24 mouse cellular contexts compared by ENCODE assay signal in genomic region chr12:112921518-112921917, GRCm38 (mm10). TPM values are rescaled to one million over a fixed set of nuclear protein-coding genes. Genes with fewer than 3 reads are reported as not detected.
DNase-seq lines count a peak whose midpoint lies in the region; ATAC-seq and TF ChIP-seq lines count a peak whose summit lies in the region.
"Had no signal": no experiment of that assay in that cellular context is flagged by ENCODE, and none has a peak within 500 bp of the region (broad histone marks: within the 10 kb centered on the region; RNA-seq: fewer than 3 reads in every experiment).

No protein-coding gene starts in this region.

- ATAC-seq in forebrain, embryonic 14.5 days: no peak
- ATAC-seq in heart, embryonic 13.5 days (ENCODE audit: extremely low read depth, insufficient number of reproducible peaks, low FRiP score, low TSS enrichment): peak; percentile 8; the same call in 1 of the 2 replicates
- peak; percentile 59 for ATAC-seq in heart, postnatal 0 days (ENCODE audit: insufficient read depth, low read depth)
- ATAC-seq in midbrain, embryonic 13.5 days: no peak
- ATAC-seq: CD4-positive, CD25-positive, alpha-beta regulatory T cell, adult 4 months; forebrain, embryonic 13.5 days; intestine, embryonic 15.5 days had no signal

- TF ChIP-seq CTCF in heart, postnatal 0 days (IDR thresholded peaks at IDR 0.05; ENCODE audit: low read depth): no peak

- H3K9me3 ChIP-seq in forebrain, embryonic 10.5 days: no peaks in the 10 kb centered on the region
- H3K9me3 ChIP-seq in forebrain, embryonic 14.5 days (replicated peaks; ENCODE audit: control insufficient read depth, low read length): no peaks in the 10 kb centered on the region
- H3K9me3 ChIP-seq in heart, embryonic 13.5 days: no peaks in the 10 kb centered on the region
- H3K9me3 ChIP-seq in heart, postnatal 0 days (replicated peaks; ENCODE audit: control insufficient read depth, low read length): no peaks in the 10 kb centered on the region
- H3K9me3 ChIP-seq in midbrain, embryonic 10.5 days (replicated peaks): no peaks in the 10 kb centered on the region
- H3K9me3 ChIP-seq in midbrain, embryonic 13.5 days: no peaks in the 10 kb centered on the region
- H3K9me3 ChIP-seq: embryonic facial prominence, embryonic 12.5 days; forebrain, embryonic 13.5 days; G1E; hindbrain, embryonic 13.5 days; intestine, embryonic 15.5 days had no signal

- no peak overlapping the region for H3K9ac ChIP-seq in forebrain, embryonic 14.5 days (ENCODE audit: low read length)
- H3K9ac ChIP-seq in heart, embryonic 13.5 days: peak overlapping the region; percentile 34; the same call in 1 of the 2 replicates
- H3K9ac ChIP-seq in heart, postnatal 0 days (replicated peaks; ENCODE audit: low read depth, low read length): no peak overlapping the region
- no peak overlapping the region; the same call in 1 of the 2 replicates for H3K9ac ChIP-seq in midbrain, embryonic 13.5 days (replicated peaks)
- H3K9ac ChIP-seq: embryonic facial prominence, embryonic 12.5 days; forebrain, embryonic 13.5 days; hindbrain, embryonic 13.5 days; intestine, embryonic 15.5 days had no signal

- WGBS in forebrain, embryonic 10.5 days: 91% methylated on average over 12 of the region's 12 CpGs
- WGBS in forebrain, embryonic 14.5 days: 88% methylated on average over 12 of the region's 12 CpGs
- WGBS in heart, embryonic 13.5 days: 44% methylated on average over 12 of the region's 12 CpGs
- WGBS in heart, postnatal 0 days: 45% methylated on average over 12 of the region's 12 CpGs
- 88% methylated on average over 12 of the region's 12 CpGs for WGBS in midbrain, embryonic 10.5 days
- 85% methylated on average over 12 of the region's 12 CpGs for WGBS in midbrain, embryonic 13.5 days

- peaks cover 10% of the 10 kb centered on the region for H3K36me3 ChIP-seq in forebrain, embryonic 10.5 days (replicated peaks)
- no peaks in the 10 kb centered on the region for H3K36me3 ChIP-seq in forebrain, embryonic 14.5 days (ENCODE audit: control insufficient read depth, insufficient read depth, low read length)
- peaks cover 3% of the 10 kb centered on the region; the same call in 1 of the 2 replicates for H3K36me3 ChIP-seq in heart, embryonic 13.5 days
- no peaks in the 10 kb centered on the region for H3K36me3 ChIP-seq in heart, postnatal 0 days (replicated peaks; ENCODE audit: control insufficient read depth, insufficient read depth, low read length)
- H3K36me3 ChIP-seq in midbrain, embryonic 10.5 days: peaks cover 4% of the 10 kb centered on the region; the same call in 1 of the 2 replicates
- peaks cover 36% of the 10 kb centered on the region for H3K36me3 ChIP-seq in midbrain, embryonic 13.5 days
- H3K36me3 ChIP-seq: embryonic facial prominence, embryonic 12.5 days; G1E; intestine, embryonic 15.5 days had no signal

- peak overlapping the region; percentile 71 for H3K27ac ChIP-seq in forebrain, embryonic 10.5 days
- H3K27ac ChIP-seq in forebrain, embryonic 14.5 days (ENCODE audit: low read depth, low read length): no peak overlapping the region
- peak overlapping the region; percentile 40; the same call in 1 of the 2 replicates for H3K27ac ChIP-seq in heart, embryonic 13.5 days (replicated peaks)
- H3K27ac ChIP-seq in heart, postnatal 0 days (ENCODE audit: low read depth): no peak overlapping the region
- H3K27ac ChIP-seq in midbrain, embryonic 10.5 days (replicated peaks): peak overlapping the region; percentile 68
- no peak overlapping the region for H3K27ac ChIP-seq in midbrain, embryonic 13.5 days
- H3K27ac ChIP-seq: embryonic facial prominence, embryonic 12.5 days; forebrain, embryonic 13.5 days; hindbrain, embryonic 13.5 days; intestine, embryonic 15.5 days had no signal

- TF ChIP-seq EP300 in heart, postnatal 0 days (IDR thresholded peaks at IDR 0.05; ENCODE audit: low read depth): no peak

- peaks cover 58% of the 10 kb centered on the region for H3K4me1 ChIP-seq in forebrain, embryonic 10.5 days
- H3K4me1 ChIP-seq in forebrain, embryonic 14.5 days (ENCODE audit: control insufficient read depth, insufficient read depth, low read length): no peaks in the 10 kb centered on the region
- peaks cover 42% of the 10 kb centered on the region for H3K4me1 ChIP-seq in heart, embryonic 13.5 days
- peaks cover 19% of the 10 kb centered on the region for H3K4me1 ChIP-seq in heart, postnatal 0 days (ENCODE audit: control insufficient read depth, insufficient read depth)
- peaks cover 48% of the 10 kb centered on the region for H3K4me1 ChIP-seq in midbrain, embryonic 10.5 days
- H3K4me1 ChIP-seq in midbrain, embryonic 13.5 days (replicated peaks): peaks cover 31% of the 10 kb centered on the region

- no peak overlapping the region for H3K4me3 ChIP-seq in forebrain, embryonic 10.5 days
- H3K4me3 ChIP-seq in forebrain, embryonic 14.5 days (ENCODE audit: low read depth, low read length): no peak overlapping the region
- H3K4me3 ChIP-seq in heart, embryonic 13.5 days: no peak overlapping the region
- H3K4me3 ChIP-seq in heart, postnatal 0 days (ENCODE audit: low read depth, low read length): no peak overlapping the region
- no peak overlapping the region for H3K4me3 ChIP-seq in midbrain, embryonic 10.5 days
- no peak overlapping the region for H3K4me3 ChIP-seq in midbrain, embryonic 13.5 days (replicated peaks)
- H3K4me3 ChIP-seq: embryonic facial prominence, embryonic 12.5 days; forebrain, embryonic 13.5 days; gastrocnemius, adult 2 months; hindbrain, embryonic 13.5 days; intestine, embryonic 15.5 days had no signal

- peaks cover 25% of the 10 kb centered on the region for H3K27me3 ChIP-seq in forebrain, embryonic 10.5 days (ENCODE audit: poor library complexity, severe bottlenecking)
- H3K27me3 ChIP-seq in forebrain, embryonic 14.5 days (replicated peaks; ENCODE audit: control insufficient read depth, insufficient read depth, low read length): no peaks in the 10 kb centered on the region
- peaks cover 86% of the 10 kb centered on the region for H3K27me3 ChIP-seq in heart, embryonic 13.5 days (replicated peaks)
- peaks cover 67% of the 10 kb centered on the region for H3K27me3 ChIP-seq in heart, postnatal 0 days (ENCODE audit: control insufficient read depth, insufficient read depth, low read length)
- H3K27me3 ChIP-seq in midbrain, embryonic 10.5 days (ENCODE audit: low read depth, poor library complexity, severe bottlenecking): peaks cover 25% of the 10 kb centered on the region
- peaks cover 4% of the 10 kb centered on the region; the same call in 1 of the 2 replicates for H3K27me3 ChIP-seq in midbrain, embryonic 13.5 days

- no peak overlapping the region for H3K4me2 ChIP-seq in forebrain, embryonic 14.5 days (ENCODE audit: low read length)
- H3K4me2 ChIP-seq in heart, embryonic 13.5 days: peak overlapping the region; percentile 30
- H3K4me2 ChIP-seq in heart, postnatal 0 days (ENCODE audit: low read depth, low read length): no peak overlapping the region
- no peak overlapping the region for H3K4me2 ChIP-seq in midbrain, embryonic 13.5 days (replicated peaks)
- H3K4me2 ChIP-seq: embryonic facial prominence, embryonic 12.5 days; forebrain, embryonic 13.5 days; hindbrain, embryonic 13.5 days; intestine, embryonic 15.5 days had no signal

- no peak for DNase-seq in forebrain, embryonic 10.5 days (ENCODE audit: extremely low spot score, low spot score)
- DNase-seq in forebrain, embryonic 14.5 days (ENCODE audit: low spot score): no peak
- DNase-seq in heart, adult 18-20 months: no peak
- DNase-seq in heart, postnatal 0 days (ENCODE audit: low spot score): peak; percentile 77
- DNase-seq in heart, adult 8-10 months (ENCODE audit: low spot score): no peak
- no peak for DNase-seq in midbrain, embryonic 10.5 days (ENCODE audit: low spot score)
- DNase-seq: adrenal gland, adult 8-10 months; adrenal gland, postnatal 36 days; B cell, adult 2 months; cerebellum, adult 11 months; cerebellum, adult 8-10 months; cerebellum, postnatal 14 days; embryo, embryonic 11 days; gastrocnemius, adult 2 months; gastrocnemius, postnatal 25 days; kidney, adult 18-20 months had no signal

RNA-seq across cellular contexts. Expression of gene Jag2, which starts 8.1 kb away (rescaled TPM):
- 2.3 and 3.8 TPM in 2 replicates for polyA plus RNA-seq in forebrain, embryonic 10.5 days (2016; fragmentation: Nextera tagmentation; extraction: Ambion mirVana)
- 5.3 and 7.5 TPM in 2 replicates for polyA plus RNA-seq in forebrain, embryonic 14.5 days (2014; fragmentation: Nextera tagmentation; extraction: Ambion mirVana)
- 2.5 and 2.7 TPM in 2 replicates for polyA plus RNA-seq in heart, embryonic 13.5 days (2015; fragmentation: Nextera tagmentation; extraction: Ambion mirVana)
- total RNA-seq in heart, adult 18-20 months (2021): 10 to 100 TPM; 31.5 to 38.6 TPM
- total RNA-seq in heart, postnatal 0 days (2014; rRNA removed; ENCODE audit: low replicate concordance): 22.7 and 58.5 TPM in 2 replicates
- polyA plus RNA-seq in heart, postnatal 0 days (2015; fragmentation: Nextera tagmentation; extraction: Ambion mirVana): 1.8 and 3.3 TPM in 2 replicates
- total RNA-seq in heart, adult 8-10 months (2022): 10 to 100 TPM; 25.1 to 30.4 (median 29.8) TPM
- polyA plus RNA-seq in midbrain, embryonic 10.5 days (2016; fragmentation: Nextera tagmentation; extraction: Ambion mirVana): 2.4 and 2.8 TPM in 2 replicates
- 9.4 and 10.5 TPM in 2 replicates for polyA plus RNA-seq in midbrain, embryonic 13.5 days (2015; fragmentation: Nextera tagmentation; extraction: Ambion mirVana)

RNA-seq across cellular contexts. Expression of gene Nudt14, which starts 20.4 kb away (rescaled TPM):
- polyA plus RNA-seq in forebrain, embryonic 10.5 days (2016; fragmentation: Nextera tagmentation; extraction: Ambion mirVana): 61.4 and 70.4 TPM in 2 replicates
- 62.8 and 75.9 TPM in 2 replicates for polyA plus RNA-seq in forebrain, embryonic 14.5 days (2014; fragmentation: Nextera tagmentation; extraction: Ambion mirVana)
- polyA plus RNA-seq in heart, embryonic 13.5 days (2015; fragmentation: Nextera tagmentation; extraction: Ambion mirVana): 45.3 and 47.2 TPM in 2 replicates
- 1 to 10 TPM; 8.2 to 9.2 TPM for total RNA-seq in heart, adult 18-20 months (2021)
- 13.5 and 33.9 TPM in 2 replicates for total RNA-seq in heart, postnatal 0 days (2014; rRNA removed; ENCODE audit: low replicate concordance)
- polyA plus RNA-seq in heart, postnatal 0 days (2015; fragmentation: Nextera tagmentation; extraction: Ambion mirVana): 28.2 and 33.2 TPM in 2 replicates
- 10 to 100 TPM in 1 of 4 experiments, 1 to 10 TPM in 3; 7.0 to 11.7 (median 8.5) TPM for total RNA-seq in heart, adult 8-10 months (2022)
- polyA plus RNA-seq in midbrain, embryonic 10.5 days (2016; fragmentation: Nextera tagmentation; extraction: Ambion mirVana): 66.4 and 76.4 TPM in 2 replicates
- polyA plus RNA-seq in midbrain, embryonic 13.5 days (2015; fragmentation: Nextera tagmentation; extraction: Ambion mirVana): 53.7 and 61.9 TPM in 2 replicates

RNA-seq across cellular contexts. Expression of gene Gpr132, which starts 53.5 kb away (rescaled TPM):
- 0.06 and 0.07 TPM in 2 replicates for polyA plus RNA-seq in forebrain, embryonic 10.5 days (2016; fragmentation: Nextera tagmentation; extraction: Ambion mirVana)
- polyA plus RNA-seq in forebrain, embryonic 14.5 days (2014; fragmentation: Nextera tagmentation; extraction: Ambion mirVana): not detected in 2 replicates
- 0.08 and 0.16 TPM in 2 replicates for polyA plus RNA-seq in heart, embryonic 13.5 days (2015; fragmentation: Nextera tagmentation; extraction: Ambion mirVana)
- total RNA-seq in heart, adult 18-20 months (2021): 1 to 10 TPM in 1 of 2 experiments, under 1 TPM in 1; 0.37 to 1.3 TPM
- 0.38 TPM in 1 of 2 replicates, not detected in the other for total RNA-seq in heart, postnatal 0 days (2014; rRNA removed; ENCODE audit: low replicate concordance)
- polyA plus RNA-seq in heart, postnatal 0 days (2015; fragmentation: Nextera tagmentation; extraction: Ambion mirVana): 0.04 TPM in 1 of 2 replicates, not detected in the other
- total RNA-seq in heart, adult 8-10 months (2022): under 1 TPM; 0.25 to 0.52 (median 0.33) TPM
- not detected in 2 replicates for polyA plus RNA-seq in midbrain, embryonic 10.5 days (2016; fragmentation: Nextera tagmentation; extraction: Ambion mirVana)
- polyA plus RNA-seq in midbrain, embryonic 13.5 days (2015; fragmentation: Nextera tagmentation; extraction: Ambion mirVana): not detected in 2 replicates
- polyA plus RNA-seq: forebrain, embryonic 13.5 days; hindbrain, embryonic 13.5 days had no signal

RNA-seq across cellular contexts. Expression of gene Btbd6, which starts 54.8 kb away (rescaled TPM):
- 22.4 and 24.2 TPM in 2 replicates for polyA plus RNA-seq in forebrain, embryonic 10.5 days (2016; fragmentation: Nextera tagmentation; extraction: Ambion mirVana)
- polyA plus RNA-seq in forebrain, embryonic 14.5 days (2014; fragmentation: Nextera tagmentation; extraction: Ambion mirVana): 35.0 and 37.5 TPM in 2 replicates
- polyA plus RNA-seq in heart, embryonic 13.5 days (2015; fragmentation: Nextera tagmentation; extraction: Ambion mirVana): 21.7 and 22.0 TPM in 2 replicates
- total RNA-seq in heart, adult 18-20 months (2021): 10 to 100 TPM; 24.3 to 27.6 TPM
- total RNA-seq in heart, postnatal 0 days (2014; rRNA removed; ENCODE audit: low replicate concordance): 62.7 and 70.2 TPM in 2 replicates
- polyA plus RNA-seq in heart, postnatal 0 days (2015; fragmentation: Nextera tagmentation; extraction: Ambion mirVana): 20.4 and 21.6 TPM in 2 replicates
- total RNA-seq in heart, adult 8-10 months (2022): 10 to 100 TPM; 21.6 to 29.6 (median 26.3) TPM
- polyA plus RNA-seq in midbrain, embryonic 10.5 days (2016; fragmentation: Nextera tagmentation; extraction: Ambion mirVana): 20.5 and 22.7 TPM in 2 replicates
- polyA plus RNA-seq in midbrain, embryonic 13.5 days (2015; fragmentation: Nextera tagmentation; extraction: Ambion mirVana): 36.1 and 37.8 TPM in 2 replicates

Comparison
In these comparisons a context has a peak if more than half of its experiments do, and no peak if none do; other contexts are left out.
1. H3K27ac ChIP-seq: peak in forebrain, embryonic 10.5 days (single experiment), heart, embryonic 13.5 days (single experiment) and midbrain, embryonic 10.5 days (single experiment); none in forebrain, embryonic 14.5 days (single experiment), heart, postnatal 0 days (single experiment) and midbrain, embryonic 13.5 days (single experiment).
2. ATAC-seq: peak in heart, embryonic 13.5 days (single experiment) and heart, postnatal 0 days (single experiment); none in forebrain, embryonic 14.5 days (single experiment) and midbrain, embryonic 13.5 days (single experiment).